9 mouse cellular contexts compared by ENCODE assay signal in the genomic region with DNA sequence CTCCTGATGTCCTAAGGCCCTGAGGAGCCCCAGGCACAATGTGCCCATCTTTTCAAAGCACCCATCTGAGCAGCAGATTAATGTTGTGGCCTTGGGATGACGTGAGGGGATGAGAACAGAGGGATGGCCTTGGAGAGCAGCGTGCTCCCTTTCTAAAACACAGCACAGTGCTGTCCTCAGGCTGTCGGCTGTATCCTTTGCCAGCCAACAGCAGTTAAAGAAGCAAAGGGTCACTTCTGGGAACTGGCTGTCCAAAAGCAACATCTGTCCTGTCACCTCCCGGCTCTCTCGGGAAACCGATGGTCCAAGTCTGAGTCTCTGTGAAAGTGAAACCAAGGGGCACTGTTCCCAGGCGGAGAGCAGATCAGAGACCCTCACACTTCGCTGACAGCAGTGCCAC. TPM values are rescaled to one million over a fixed set of nuclear protein-coding genes. Genes with fewer than 3 reads are reported as not detected.
A peak's percentile ranks its signal among the peaks of the same experiment; 100 is the strongest.
DNase-seq lines count a peak whose midpoint lies in the region; TF ChIP-seq lines count a peak whose summit lies in the region.
"Had no signal": no experiment of that assay in that cellular context is flagged by ENCODE, and none has a peak within 500 bp of the region (broad histone marks: within the 10 kb centered on the region; RNA-seq: fewer than 3 reads in every experiment).

No protein-coding gene starts in this region.

- H3K4me3 ChIP-seq in lung, adult 2 months (replicated peaks; ENCODE audit: extremely low read depth, low read depth, low read length), result peak overlapping the region; percentile 44
- H3K4me3 ChIP-seq: megakaryocyte, embryonic 14.5 days had no signal

- no peak for TF ChIP-seq CTCF in lung, adult 2 months (IDR thresholded peaks at IDR 0.05; ENCODE audit: insufficient read depth, low read length)

- TF ChIP-seq POLR2A in lung, adult 2 months (IDR thresholded peaks at IDR 0.05; ENCODE audit: borderline replicate concordance, extremely low read depth, low read depth, low read length), result no peak

- H3K4me1 ChIP-seq in lung, adult 2 months (ENCODE audit: control insufficient read depth, insufficient read depth, low read length), result no peaks in the 10 kb centered on the region

- WGBS in lung, adult 2 months, result 58% methylated on average over 8 of the region's 8 CpGs

- DNase-seq in cerebellum, postnatal 10 days, result peak; percentile 66 to 71
- no peak for DNase-seq in cerebellum, adult 9-10 months
- peak; percentile 58 for DNase-seq in ovary, adult 18-20 months (ENCODE audit: low spot score)
- no peak for DNase-seq in ovary, postnatal 14 days (ENCODE audit: low spot score)
- DNase-seq in lung, adult 2 months, result no peak
- DNase-seq in layer of hippocampus, adult 9-11 months, result no peak
- no peak for DNase-seq in ovary, postnatal 10 days (ENCODE audit: low spot score)
- DNase-seq in frontal cortex, postnatal 14 days (ENCODE audit: low spot score in 2 of 2), result no peak

RNA-seq across cellular contexts. Expression of a gene that starts 20.0 kb away (rescaled TPM):
- polyA plus RNA-seq in lung, adult 2 months (2012; rRNA removed), result 25.1 and 28.6 TPM in 2 replicates

Comparison
In these comparisons a context has a peak if more than half of its experiments do, and no peak if none do; other contexts are left out.
1. DNase-seq: peak in cerebellum, postnatal 10 days (2 of 2) and ovary, adult 18-20 months (single experiment); none in cerebellum, adult 9-10 months (single experiment), ovary, postnatal 14 days (single experiment), lung, adult 2 months (single experiment), layer of hippocampus, adult 9-11 months (single experiment), ovary, postnatal 10 days (single experiment) and frontal cortex, postnatal 14 days (0 of 2).